Mouse (Mus musculus) E14TG2a.4 (cell line): ENCODE data around the gene Fmn2.

Experiments used
- CTCF ChIP-seq: conservative IDR thresholded peaks from 2 replicates; pipeline ENCODE4 v1.5.1; 2014; ENCODE audit warnings: low read length
- NANOG ChIP-seq: IDR thresholded peaks from 2 replicates; pipeline ENCODE4 v1.6.1; 2014; ENCODE audit warnings: borderline replicate concordance, low read length, mixed read lengths

DNA sequence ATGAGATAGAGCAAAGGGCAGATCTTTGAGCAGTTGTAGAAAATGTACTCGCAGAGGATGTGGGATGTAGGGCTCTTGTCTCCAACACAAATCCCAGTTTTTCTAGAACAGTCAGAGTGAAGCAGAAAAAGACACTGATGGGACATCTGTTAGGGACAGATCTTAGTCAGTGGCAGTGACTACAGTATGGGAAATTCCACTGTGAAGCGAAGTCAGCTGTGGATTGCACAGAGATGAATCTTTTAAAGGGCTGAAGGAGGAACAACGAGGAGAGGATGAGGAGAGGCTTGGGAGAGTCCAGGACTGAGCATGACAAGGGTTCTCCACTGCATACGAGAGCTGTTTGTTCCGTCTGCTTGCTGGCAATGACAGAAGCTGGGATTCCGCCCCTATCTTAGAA lies 96.6 kb downstream of the Fmn2 start:
- no peak for TF ChIP-seq CTCF
- TF ChIP-seq NANOG, result no peak
